Mouse (Mus musculus) liver, embryonic 12.5 days (tissue): ENCODE data around the gene D17H6S53E. TPM values are rescaled to one million over a fixed set of nuclear protein-coding genes. Genes with fewer than 3 reads are reported as not detected.
A peak's percentile ranks its signal among the peaks of the same experiment; 100 is the strongest.
"Not testable (repeated sequence)": the region's sequence is repeated elsewhere in the genome, so short reads cannot be mapped to it uniquely, and the experiment has no call there.

Experiments
- ATAC-seq: fragments of 200-750 bp; cut with Nextera tagmentation; 2 replicates; pipeline ENCODE4 v1.8.0; 2017; ENCODE audit warnings: moderate number of reproducible peaks, mild to moderate bottlenecking, moderate library complexity
- H3K27ac ChIP-seq: fragments of 300-500 bp; sonication (generic); 2 replicates; pipeline ENCODE4 v1.5.1; 2016; ENCODE audit warnings: mild to moderate bottlenecking
- H3K27me3 ChIP-seq: fragments of 300-500 bp; sonication (generic); replicated peaks from 2 replicates; pipeline ENCODE4 v1.6.1; 2016; ENCODE audit warnings: mild to moderate bottlenecking, moderate library complexity
- H3K36me3 ChIP-seq: fragments of 300-500 bp; sonication (generic); 2 replicates; pipeline ENCODE4 v1.6.1; 2016; ENCODE audit warnings: mild to moderate bottlenecking, moderate library complexity
- H3K4me1 ChIP-seq: fragments of 300-500 bp; sonication (generic); 2 replicates; pipeline ENCODE4 v1.6.1; 2016
- H3K4me2 ChIP-seq: fragments of 300-500 bp; sonication (generic); 2 replicates; pipeline ENCODE4 v1.6.1; 2016; ENCODE audit warnings: mild to moderate bottlenecking, moderate library complexity
- H3K4me3 ChIP-seq: fragments of 300-500 bp; sonication (generic); 2 replicates; pipeline ENCODE4 v1.5.1; 2016; ENCODE audit warnings: mild to moderate bottlenecking, moderate library complexity
- H3K9ac ChIP-seq: fragments of 300-500 bp; sonication (generic); 2 replicates; pipeline ENCODE4 v1.6.1; 2016; ENCODE audit warnings: mild to moderate bottlenecking, moderate library complexity
- H3K9me3 ChIP-seq: fragments of 300-500 bp; sonication (generic); replicated peaks from 2 replicates; pipeline ENCODE4 v1.6.1; 2016; ENCODE audit warnings: mild to moderate bottlenecking, moderate library complexity
- WGBS: fragments of 180-500 bp; shearing (Covaris S2); methylation state at CpG from one replicate; pipeline ENCODE4 v1.1.7; 2016; ENCODE audit not compliant: insufficient replicate concordance; 5-methylcytosine and 5-hydroxymethylcytosine counted together
- polyA plus RNA-seq: library from polyadenylated mRNA; unstranded; fragments of >200 nt; fragmentation: Nextera tagmentation; extraction: Ambion mirVana; gene quantifications from 2 replicates; pipeline ENCODE4 v1.2.1, GENCODE M21; 2016

D17H6S53E gene
- polyA plus RNA-seq, 1 experiment from 2014 or later, result 4.3 TPM

- H3K9ac ChIP-seq, ATAC-seq, H3K4me2 ChIP-seq, H3K9me3 ChIP-seq, H3K4me3 ChIP-seq, H3K27me3 ChIP-seq, H3K27ac ChIP-seq: not testable (repeated sequence)
- Histone ChIP-seq H3K36me3 (peaks cover 50% of the 10 kb centered on the region), H3K4me1 (peaks cover 65% of the 10 kb centered on the region)
- WGBS, result 84% methylated on average over 12 of the region's 12 CpGs
These were observed 1.8 kb upstream of the D17H6S53E start for GRCm38 (mm10) chr17:35124261-35124896.

- Histone ChIP-seq H3K4me1 (peaks cover 58% of the 10 kb centered on the region), H3K9ac (no peak overlapping the region), H3K4me2 (peak overlapping the region; percentile 80), H3K36me3 (peaks cover 50% of the 10 kb centered on the region), H3K27ac (peak overlapping the region; percentile 89), H3K9me3 (no peaks in the 10 kb centered on the region), H3K4me3 (peak overlapping the region; percentile 69; the same call in 1 of the 2 replicates), H3K27me3 (no peaks in the 10 kb centered on the region)
- no peak for ATAC-seq
- WGBS, result 76% methylated on average over 1 of the region's 1 CpGs
These were observed 1.1 kb upstream of the D17H6S53E start for GRCm38 (mm10) chr17:35125081-35125480.

GRCm38 (mm10) chr17:35125578-35125977, 595 bp upstream of the D17H6S53E start:
- H3K4me2 ChIP-seq, result peak overlapping the region; percentile 80
- H3K9ac ChIP-seq, result peak overlapping the region; percentile 81
- H3K27me3 ChIP-seq, result no peaks in the 10 kb centered on the region
- no peak for ATAC-seq
- H3K4me3 ChIP-seq, result peak overlapping the region; percentile 69
- WGBS, result 37% methylated on average over 6 of the region's 6 CpGs
- no peaks in the 10 kb centered on the region for H3K9me3 ChIP-seq
- H3K4me1 ChIP-seq, result peaks cover 55% of the 10 kb centered on the region
- peak overlapping the region; percentile 89 for H3K27ac ChIP-seq
- H3K36me3 ChIP-seq, result peaks cover 53% of the 10 kb centered on the region

- H3K27me3 ChIP-seq, result no peaks in the 10 kb centered on the region
- ATAC-seq, result no peak
- H3K4me2 ChIP-seq, result peak overlapping the region; percentile 80
- H3K4me1 ChIP-seq, result peaks cover 58% of the 10 kb centered on the region
- H3K9ac ChIP-seq, result peak overlapping the region; percentile 81
- 47% methylated on average over 13 of the region's 13 CpGs for WGBS
- no peaks in the 10 kb centered on the region for H3K9me3 ChIP-seq
- peak overlapping the region; percentile 69 for H3K4me3 ChIP-seq
- peak overlapping the region; percentile 89 for H3K27ac ChIP-seq
- H3K36me3 ChIP-seq, result peaks cover 59% of the 10 kb centered on the region
These were observed 844 bp downstream of the D17H6S53E start for GRCm38 (mm10) chr17:35127017-35127416.

GRCm38 (mm10) chr17:35128996-35129395, 2.8 kb downstream of the D17H6S53E start:
- Histone ChIP-seq H3K4me2 (no peak overlapping the region), H3K9me3 (no peaks in the 10 kb centered on the region), H3K4me1 (peaks cover 46% of the 10 kb centered on the region), H3K27ac (no peak overlapping the region), H3K9ac (no peak overlapping the region), H3K27me3 (no peaks in the 10 kb centered on the region), H3K4me3 (no peak overlapping the region), H3K36me3 (peaks cover 45% of the 10 kb centered on the region)
- WGBS, result 59% methylated on average over 11 of the region's 11 CpGs
- no peak for ATAC-seq

- 71% methylated on average over 8 of the region's 8 CpGs for WGBS
- ATAC-seq, result no peak
- Histone ChIP-seq H3K4me1 (peaks cover 39% of the 10 kb centered on the region), H3K9ac (peak overlapping the region; percentile 9; the same call in 1 of the 2 replicates), H3K27me3 (no peaks in the 10 kb centered on the region), H3K36me3 (peaks cover 34% of the 10 kb centered on the region), H3K27ac (peak overlapping the region; percentile 39), H3K9me3 (no peaks in the 10 kb centered on the region), H3K4me3 (peak overlapping the region; percentile 41), H3K4me2 (peak overlapping the region; percentile 47)
These were observed 4.9 kb downstream of the D17H6S53E start for GRCm38 (mm10) chr17:35131038-35131437.

GRCm38 (mm10) chr17:35131500-35132173, 5.5 kb downstream of the D17H6S53E start, which contains the start of gene Apom:
Apom (minus strand) TSS chr17:35132050.
- H3K27me3 ChIP-seq, result no peaks in the 10 kb centered on the region
- H3K36me3 ChIP-seq, result peaks cover 34% of the 10 kb centered on the region
- H3K9ac ChIP-seq, result peak within 1 kb of the TSS; percentile 9; the same call in 1 of the 2 replicates
- no peaks in the 10 kb centered on the region for H3K9me3 ChIP-seq
- H3K4me1 ChIP-seq, result peaks cover 43% of the 10 kb centered on the region
- peak within 1 kb of the TSS; percentile 41 for H3K4me3 ChIP-seq
- peak within 1 kb of the TSS; percentile 74 for H3K27ac ChIP-seq
- no peak for ATAC-seq
- WGBS, result 74% methylated on average over 15 of the region's 15 CpGs
- peak within 1 kb of the TSS; percentile 47 for H3K4me2 ChIP-seq

- Histone ChIP-seq H3K9ac (no peak overlapping the region), H3K27ac (peak overlapping the region; percentile 74), H3K36me3 (peaks cover 33% of the 10 kb centered on the region), H3K27me3 (no peaks in the 10 kb centered on the region), H3K4me1 (peaks cover 43% of the 10 kb centered on the region), H3K4me2 (no peak overlapping the region), H3K4me3 (no peak overlapping the region), H3K9me3 (no peaks in the 10 kb centered on the region)
- WGBS, result 65% methylated on average over 3 of the region's 3 CpGs
- no peak for ATAC-seq
These were observed 6.0 kb downstream of the D17H6S53E start for GRCm38 (mm10) chr17:35132174-35132560.

GRCm38 (mm10) chr17:35133517-35133916, 7.3 kb downstream of the D17H6S53E start:
- Histone ChIP-seq H3K27me3 (no peaks in the 10 kb centered on the region), H3K27ac (no peak overlapping the region), H3K9ac (no peak overlapping the region), H3K4me3 (no peak overlapping the region), H3K36me3 (peaks cover 35% of the 10 kb centered on the region), H3K4me1 (peaks cover 37% of the 10 kb centered on the region), H3K9me3 (no peaks in the 10 kb centered on the region), H3K4me2 (peak overlapping the region; percentile 77; the same call in 1 of the 2 replicates)
- 92% methylated on average over 7 of the region's 7 CpGs for WGBS
- ATAC-seq, result no peak

GRCm38 (mm10) chr17:35134801-35135590, 8.8 kb downstream of the D17H6S53E start, which contains the start of gene Bag6:
Bag6 (plus strand) TSS chr17:35135178.
- Histone ChIP-seq H3K9me3 (no peaks in the 10 kb centered on the region), H3K27ac (peak within 1 kb of the TSS; percentile 90), H3K4me3 (peak within 1 kb of the TSS; percentile 86), H3K4me1 (peaks cover 30% of the 10 kb centered on the region), H3K9ac (peak within 1 kb of the TSS; percentile 81), H3K36me3 (peaks cover 36% of the 10 kb centered on the region), H3K27me3 (no peaks in the 10 kb centered on the region), H3K4me2 (peak within 1 kb of the TSS; percentile 77)
- under 1% methylated on average over 63 of the region's 66 CpGs for WGBS
- peak; percentile 90 for ATAC-seq

GRCm38 (mm10) chr17:35135591-35136320, 9.6 kb downstream of the D17H6S53E start:
- Histone ChIP-seq H3K9ac (peak overlapping the region; percentile 81), H3K36me3 (peaks cover 38% of the 10 kb centered on the region), H3K4me1 (peaks cover 27% of the 10 kb centered on the region), H3K4me3 (peak overlapping the region; percentile 86), H3K4me2 (peak overlapping the region; percentile 77), H3K27ac (peak overlapping the region; percentile 90), H3K9me3 (no peaks in the 10 kb centered on the region), H3K27me3 (no peaks in the 10 kb centered on the region)
- ATAC-seq, result peak; percentile 52
- WGBS, result 1% methylated on average over 40 of the region's 43 CpGs
